Mouse (Mus musculus): Measurements from ENCODE around the gene U2surp. TPM values are rescaled to one million over a fixed set of nuclear protein-coding genes. Genes with fewer than 3 reads are reported as not detected.
"Not testable (repeated sequence)": the region's sequence is repeated elsewhere in the genome, so short reads cannot be mapped to it uniquely, and the experiment has no call there.

U2surp gene
- polyA plus RNA-seq, 1 experiment from 2014 or later, result 166 TPM

- no peak overlapping the region for H3K9ac ChIP-seq (replicated peaks; ENCODE audit: low read length)
Measured at GRCm38 (mm10) chr9:95525376-95525775, 13.6 kb upstream of the U2surp start.

GRCm38 (mm10) chr9:95522561-95522960 lies 10.8 kb upstream of the U2surp start:
- H3K9me3 ChIP-seq (replicated peaks; ENCODE audit: control insufficient read depth, low read length), result no peaks in the 10 kb centered on the region
- H3K4me2 ChIP-seq (ENCODE audit: low read depth, low read length), result no peak overlapping the region
- ATAC-seq (replicated peaks; ENCODE audit: insufficient number of reproducible peaks, low FRiP score, low TSS enrichment, low read depth) (no peak), DNase-seq (ENCODE audit: low spot score) (no peak)
- H3K4me3 ChIP-seq (ENCODE audit: low read depth, low read length), result no peak overlapping the region
- no peak overlapping the region for H3K27ac ChIP-seq (replicated peaks; ENCODE audit: low read depth, low read length)
- H3K4me1 ChIP-seq (ENCODE audit: control insufficient read depth, insufficient read depth, low read length), result no peaks in the 10 kb centered on the region
- 87% methylated on average over 2 of the region's 2 CpGs for WGBS
- H3K36me3 ChIP-seq (replicated peaks; ENCODE audit: control insufficient read depth, insufficient read depth, low read depth, low read length), result no peaks in the 10 kb centered on the region
- H3K9ac ChIP-seq (replicated peaks; ENCODE audit: low read length), result no peak overlapping the region
- H3K27me3 ChIP-seq (ENCODE audit: control insufficient read depth, insufficient read depth, low read length), result no peaks in the 10 kb centered on the region

More at GRCm38 (mm10) chr9:95525376-95525775, 13.6 kb upstream of the U2surp start:
- ATAC-seq (replicated peaks; ENCODE audit: insufficient number of reproducible peaks, low FRiP score, low TSS enrichment, low read depth) (no peak), DNase-seq (ENCODE audit: low spot score) (no peak)
- Histone ChIP-seq H3K9me3 (replicated peaks; ENCODE audit: control insufficient read depth, low read length) (no peaks in the 10 kb centered on the region), H3K36me3 (replicated peaks; ENCODE audit: control insufficient read depth, insufficient read depth, low read depth, low read length) (no peaks in the 10 kb centered on the region), H3K27ac (replicated peaks; ENCODE audit: low read depth, low read length) (no peak overlapping the region), H3K4me3 (ENCODE audit: low read depth, low read length) (no peak overlapping the region), H3K4me2 (ENCODE audit: low read depth, low read length) (no peak overlapping the region), H3K4me1 (ENCODE audit: control insufficient read depth, insufficient read depth, low read length) (no peaks in the 10 kb centered on the region), H3K27me3 (ENCODE audit: control insufficient read depth, insufficient read depth, low read length) (no peaks in the 10 kb centered on the region)
- WGBS, result 78% methylated on average over 6 of the region's 6 CpGs

- peak; percentile 41 for DNase-seq (ENCODE audit: low spot score)
- ATAC-seq (replicated peaks; ENCODE audit: insufficient number of reproducible peaks, low FRiP score, low TSS enrichment, low read depth), result no peak
- no peak overlapping the region for H3K4me3 ChIP-seq (ENCODE audit: low read depth, low read length)
- H3K27me3 ChIP-seq (ENCODE audit: control insufficient read depth, insufficient read depth, low read length), result no peaks in the 10 kb centered on the region
- WGBS, result 54% methylated on average over 10 of the region's 10 CpGs
- H3K9ac ChIP-seq (replicated peaks; ENCODE audit: low read length), result no peak overlapping the region
- H3K4me1 ChIP-seq (ENCODE audit: control insufficient read depth, insufficient read depth, low read length), result no peaks in the 10 kb centered on the region
- H3K27ac ChIP-seq (replicated peaks; ENCODE audit: low read depth, low read length), result no peak overlapping the region
- no peak overlapping the region for H3K4me2 ChIP-seq (ENCODE audit: low read depth, low read length)
- no peaks in the 10 kb centered on the region for H3K36me3 ChIP-seq (replicated peaks; ENCODE audit: control insufficient read depth, insufficient read depth, low read depth, low read length)
- H3K9me3 ChIP-seq (replicated peaks; ENCODE audit: control insufficient read depth, low read length), result no peaks in the 10 kb centered on the region
Measured at GRCm38 (mm10) chr9:95521566-95521965, 9.8 kb upstream of the U2surp start.

- Histone ChIP-seq H3K4me1 (ENCODE audit: control insufficient read depth, insufficient read depth, low read length) (no peaks in the 10 kb centered on the region), H3K36me3 (replicated peaks; ENCODE audit: control insufficient read depth, insufficient read depth, low read depth, low read length) (no peaks in the 10 kb centered on the region), H3K4me3 (ENCODE audit: low read depth, low read length) (no peak overlapping the region), H3K9me3 (replicated peaks; ENCODE audit: control insufficient read depth, low read length) (no peaks in the 10 kb centered on the region), H3K9ac (replicated peaks; ENCODE audit: low read length) (no peak overlapping the region), H3K27ac (replicated peaks; ENCODE audit: low read depth, low read length) (no peak overlapping the region), H3K27me3 (ENCODE audit: control insufficient read depth, insufficient read depth, low read length) (no peaks in the 10 kb centered on the region), H3K4me2 (ENCODE audit: low read depth, low read length) (no peak overlapping the region)
- DNase-seq (ENCODE audit: low spot score), result no peak
- no peak for ATAC-seq (replicated peaks; ENCODE audit: insufficient number of reproducible peaks, low FRiP score, low TSS enrichment, low read depth)
- WGBS, result 91% methylated on average over 8 of the region's 8 CpGs
Measured at GRCm38 (mm10) chr9:95521031-95521430, 9.2 kb upstream of the U2surp start.

- 87% methylated on average over 5 of the region's 5 CpGs for WGBS
- Histone ChIP-seq H3K27ac (replicated peaks; ENCODE audit: low read depth, low read length) (no peak overlapping the region), H3K4me3 (ENCODE audit: low read depth, low read length) (no peak overlapping the region), H3K9me3 (replicated peaks; ENCODE audit: control insufficient read depth, low read length) (no peaks in the 10 kb centered on the region), H3K27me3 (ENCODE audit: control insufficient read depth, insufficient read depth, low read length) (no peaks in the 10 kb centered on the region), H3K9ac (replicated peaks; ENCODE audit: low read length) (no peak overlapping the region), H3K36me3 (replicated peaks; ENCODE audit: control insufficient read depth, insufficient read depth, low read depth, low read length) (no peaks in the 10 kb centered on the region), H3K4me1 (ENCODE audit: control insufficient read depth, insufficient read depth, low read length) (no peaks in the 10 kb centered on the region), H3K4me2 (ENCODE audit: low read depth, low read length) (no peak overlapping the region)
- no peak for DNase-seq (ENCODE audit: low spot score)
- no peak for ATAC-seq (replicated peaks; ENCODE audit: insufficient number of reproducible peaks, low FRiP score, low TSS enrichment, low read depth)
Measured at GRCm38 (mm10) chr9:95520563-95520962, 8.8 kb upstream of the U2surp start.

GRCm38 (mm10) chr9:95514361-95514760 lies 2.6 kb upstream of the U2surp start:
- H3K4me1 ChIP-seq (ENCODE audit: control insufficient read depth, insufficient read depth, low read length); H3K27ac ChIP-seq (replicated peaks; ENCODE audit: low read depth, low read length); H3K9me3 ChIP-seq (replicated peaks; ENCODE audit: control insufficient read depth, low read length); H3K9ac ChIP-seq (replicated peaks; ENCODE audit: low read length); H3K4me2 ChIP-seq (ENCODE audit: low read depth, low read length); ATAC-seq (replicated peaks; ENCODE audit: insufficient number of reproducible peaks, low FRiP score, low TSS enrichment, low read depth); H3K27me3 ChIP-seq (ENCODE audit: control insufficient read depth, insufficient read depth, low read length); H3K36me3 ChIP-seq (replicated peaks; ENCODE audit: control insufficient read depth, insufficient read depth, low read depth, low read length); H3K4me3 ChIP-seq (ENCODE audit: low read depth, low read length); DNase-seq (ENCODE audit: low spot score): not testable (repeated sequence)
- WGBS, result 92% methylated on average over 3 of the region's 3 CpGs

- Histone ChIP-seq H3K4me1 (ENCODE audit: control insufficient read depth, insufficient read depth, low read length) (no peaks in the 10 kb centered on the region), H3K4me2 (ENCODE audit: low read depth, low read length) (no peak overlapping the region), H3K36me3 (replicated peaks; ENCODE audit: control insufficient read depth, insufficient read depth, low read depth, low read length) (no peaks in the 10 kb centered on the region), H3K9ac (replicated peaks; ENCODE audit: low read length) (no peak overlapping the region), H3K4me3 (ENCODE audit: low read depth, low read length) (no peak overlapping the region), H3K27ac (replicated peaks; ENCODE audit: low read depth, low read length) (no peak overlapping the region), H3K9me3 (replicated peaks; ENCODE audit: control insufficient read depth, low read length) (no peaks in the 10 kb centered on the region), H3K27me3 (ENCODE audit: control insufficient read depth, insufficient read depth, low read length) (no peaks in the 10 kb centered on the region)
- 92% methylated on average over 2 of the region's 2 CpGs for WGBS
- ATAC-seq (replicated peaks; ENCODE audit: insufficient number of reproducible peaks, low FRiP score, low TSS enrichment, low read depth), result no peak
- DNase-seq (ENCODE audit: low spot score), result no peak
Measured at GRCm38 (mm10) chr9:95513776-95514175, 2.0 kb upstream of the U2surp start.

GRCm38 (mm10) chr9:95512331-95513030 lies 685 bp upstream of the U2surp start:
- peak overlapping the region; percentile 60 for H3K27ac ChIP-seq (replicated peaks; ENCODE audit: low read depth, low read length)
- 27% methylated on average over 15 of the region's 15 CpGs for WGBS
- H3K36me3 ChIP-seq (replicated peaks; ENCODE audit: control insufficient read depth, insufficient read depth, low read depth, low read length), result no peaks in the 10 kb centered on the region
- H3K4me1 ChIP-seq (ENCODE audit: control insufficient read depth, insufficient read depth, low read length), result no peaks in the 10 kb centered on the region
- ATAC-seq (replicated peaks; ENCODE audit: insufficient number of reproducible peaks, low FRiP score, low TSS enrichment, low read depth) (peak; percentile 66), DNase-seq (ENCODE audit: low spot score) (no peak)
- no peaks in the 10 kb centered on the region for H3K27me3 ChIP-seq (ENCODE audit: control insufficient read depth, insufficient read depth, low read length)
- H3K4me2 ChIP-seq (ENCODE audit: low read depth, low read length), result peak overlapping the region; percentile 74
- peak overlapping the region; percentile 98 for H3K4me3 ChIP-seq (ENCODE audit: low read depth, low read length)
- peak overlapping the region; percentile 52 for H3K9ac ChIP-seq (replicated peaks; ENCODE audit: low read length)
- no peaks in the 10 kb centered on the region for H3K9me3 ChIP-seq (replicated peaks; ENCODE audit: control insufficient read depth, low read length)
